Mouse (Mus musculus) C2C12 (cell line): ENCODE measurements around the gene Nt5c2. TPM values are rescaled to one million over a fixed set of nuclear protein-coding genes. Genes with fewer than 3 reads are reported as not detected.

ENCODE experiments used
- H3K27me3 ChIP-seq: one replicate; pipeline ENCODE4 v1.6.1; 2011; ENCODE audit not compliant: control insufficient read depth, insufficient read depth, insufficient read length
- H3K36me3 ChIP-seq: one replicate; pipeline ENCODE4 v1.6.1; 2011; ENCODE audit not compliant: control insufficient read depth, insufficient read depth
- H3K4me3 ChIP-seq: one replicate; pipeline ENCODE4 v1.5.1; 2011; ENCODE audit warnings: mild to moderate bottlenecking, control low read depth; ENCODE audit not compliant: poor library complexity, insufficient read depth, severe bottlenecking
- H3K79me2 ChIP-seq: one replicate; pipeline ENCODE4 v1.6.1; 2011; ENCODE audit not compliant: control insufficient read depth, insufficient read depth
- H3K79me3 ChIP-seq: one replicate; pipeline ENCODE4 v1.6.1; 2011; ENCODE audit warnings: low read depth, control low read depth
- H3ac ChIP-seq: one replicate; pipeline ENCODE3; 2011; ENCODE audit warnings: low read depth; ENCODE audit not compliant: control insufficient read depth, insufficient read length
- CEBPB ChIP-seq: IDR thresholded peaks from one replicate; pipeline ENCODE4 v1.6.1; 2011; ENCODE audit warnings: low read depth, mild to moderate bottlenecking, control low read depth, moderate library complexity
- CTCF ChIP-seq: IDR thresholded peaks from one replicate; pipeline ENCODE4 v1.5.1; 2011; ENCODE audit not compliant: control insufficient read depth, insufficient read depth, insufficient read length
- FOSL1 ChIP-seq: IDR thresholded peaks from one replicate; pipeline ENCODE4 v1.8.0; 2011; ENCODE audit warnings: mild to moderate bottlenecking, low read length; ENCODE audit not compliant: poor library complexity, insufficient read depth, severe bottlenecking
- MAX ChIP-seq: IDR thresholded peaks from one replicate; pipeline ENCODE4 v1.6.1; 2011; ENCODE audit warnings: mild to moderate bottlenecking, control low read depth
- MYOD1 ChIP-seq: IDR thresholded peaks from one replicate; pipeline ENCODE4 v1.6.1; 2011; ENCODE audit warnings: low read depth; ENCODE audit not compliant: control insufficient read depth, insufficient read length
- MYOG ChIP-seq: IDR thresholded peaks from one replicate; pipeline ENCODE4 v1.6.1; 2011; ENCODE audit not compliant: control insufficient read depth, insufficient read length; ENCODE audit errors: extremely low read depth
- USF1 ChIP-seq: IDR thresholded peaks from one replicate; pipeline ENCODE4 v1.6.1; 2011; ENCODE audit warnings: low read depth, mild to moderate bottlenecking, control low read depth, moderate library complexity
- polyA plus RNA-seq: library from polyadenylated mRNA; unstranded; fragments of >200 nt; fragmentation: generic; extraction: Trizol; gene quantifications from one replicate; pipeline ENCODE4 v1.2.1, GENCODE M21; 2012; ENCODE audit warnings: missing spikeins

Gene Nt5c2
- polyA plus RNA-seq, 1 experiment: 18.2 TPM

DNA sequence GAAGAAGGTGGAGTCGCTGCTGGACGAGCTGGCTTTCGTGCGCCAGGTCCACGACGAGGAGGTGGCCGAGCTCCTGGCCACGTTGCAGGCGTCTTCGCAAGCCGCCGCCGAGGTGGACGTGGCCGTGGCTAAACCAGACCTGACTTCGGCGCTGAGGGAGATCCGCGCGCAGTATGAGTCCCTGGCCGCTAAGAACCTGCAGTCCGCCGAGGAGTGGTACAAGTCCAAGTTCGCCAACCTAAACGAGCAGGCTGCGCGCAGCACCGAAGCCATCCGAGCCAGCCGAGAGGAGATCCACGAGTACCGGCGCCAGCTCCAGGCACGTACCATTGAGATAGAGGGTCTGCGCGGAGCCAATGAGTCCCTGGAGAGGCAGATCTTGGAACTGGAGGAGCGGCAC lies 443 bp upstream of the Nt5c2 start:
- Histone ChIP-seq H3K79me2 (no peaks in the 10 kb centered on the region), H3K4me3 (no peak overlapping the region), H3ac (no peak overlapping the region), H3K79me3 (no peaks in the 10 kb centered on the region), H3K27me3 (peaks cover 51% of the 10 kb centered on the region), H3K36me3 (no peaks in the 10 kb centered on the region)
- no peak for TF ChIP-seq MYOD1
- no peak for TF ChIP-seq CEBPB
- no peak for TF ChIP-seq MAX
- no peak for TF ChIP-seq MYOG
- no peak for TF ChIP-seq FOSL1
- TF ChIP-seq CTCF: no peak
- no peak for TF ChIP-seq USF1

DNA sequence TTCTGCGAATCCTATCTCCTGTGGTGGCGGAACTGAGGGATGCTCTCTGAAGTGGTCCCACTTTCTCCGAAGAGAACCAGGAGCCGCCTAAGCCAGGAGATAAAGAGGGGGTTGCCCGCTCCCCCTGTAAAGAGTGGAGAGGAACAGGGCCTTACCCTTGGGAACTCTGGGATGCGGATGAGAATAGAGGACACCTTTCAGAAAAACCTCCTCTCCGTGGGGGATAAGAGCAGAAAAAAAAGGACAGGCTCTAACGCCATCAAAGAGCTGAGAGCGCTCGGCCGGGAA lies 850 bp downstream of the Nt5c2 start:
- Histone ChIP-seq H3K79me2 (no peaks in the 10 kb centered on the region), H3K36me3 (no peaks in the 10 kb centered on the region), H3K79me3 (no peaks in the 10 kb centered on the region), H3K27me3 (peaks cover 46% of the 10 kb centered on the region), H3K4me3 (no peak overlapping the region), H3ac (no peak overlapping the region)
- TF ChIP-seq MYOD1 (no peak), CTCF (no peak), MYOG (no peak), FOSL1 (no peak), CEBPB (no peak), MAX (no peak), USF1 (no peak)

DNA sequence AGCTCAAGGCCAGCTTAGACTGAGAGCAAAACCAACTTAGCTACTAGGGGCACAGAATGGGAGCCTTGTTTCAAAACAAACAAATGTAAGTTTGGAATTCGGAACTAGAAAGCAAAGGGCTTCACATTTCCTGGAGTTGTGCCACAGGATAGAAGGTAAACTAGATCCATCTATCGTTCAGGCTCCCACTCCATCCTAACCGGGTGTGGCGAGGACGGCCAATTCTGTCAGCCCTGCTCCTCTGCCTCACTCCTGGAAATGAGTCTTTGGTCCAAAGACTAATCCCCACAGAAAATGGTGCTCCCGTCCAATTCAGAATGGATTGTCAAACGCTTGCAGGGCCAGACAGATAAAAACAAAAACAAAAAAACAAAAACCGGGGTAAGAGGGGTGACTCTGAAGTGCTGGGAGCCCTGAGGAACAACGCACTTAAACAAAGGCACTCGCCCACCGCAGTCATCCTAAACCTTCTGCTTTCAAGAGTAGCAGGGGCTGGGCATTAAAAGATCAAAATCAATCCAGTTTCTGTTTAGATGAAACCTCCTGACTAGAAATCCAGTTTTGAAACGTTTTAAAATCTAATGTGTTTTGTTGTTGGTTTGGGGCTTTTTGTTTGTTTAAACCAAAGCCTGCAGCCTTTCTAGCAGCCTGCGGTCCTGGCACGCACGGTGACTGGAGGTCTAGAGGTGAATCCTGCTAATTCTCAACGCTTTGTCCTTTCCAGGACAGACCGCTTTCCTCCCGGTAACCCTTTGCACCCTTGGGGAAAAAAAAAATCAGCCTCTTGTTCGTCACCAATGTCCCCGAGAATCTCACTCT lies 1.4 kb downstream of the Nt5c2 start:
- Histone ChIP-seq H3K79me2 (no peaks in the 10 kb centered on the region), H3K4me3 (no peak overlapping the region), H3K27me3 (peaks cover 44% of the 10 kb centered on the region), H3K36me3 (no peaks in the 10 kb centered on the region), H3K79me3 (no peaks in the 10 kb centered on the region), H3ac (no peak overlapping the region)
- TF ChIP-seq MAX (no peak), CTCF (no peak), MYOG (no peak), CEBPB (no peak), USF1 (no peak), MYOD1 (no peak), FOSL1 (no peak)

DNA sequence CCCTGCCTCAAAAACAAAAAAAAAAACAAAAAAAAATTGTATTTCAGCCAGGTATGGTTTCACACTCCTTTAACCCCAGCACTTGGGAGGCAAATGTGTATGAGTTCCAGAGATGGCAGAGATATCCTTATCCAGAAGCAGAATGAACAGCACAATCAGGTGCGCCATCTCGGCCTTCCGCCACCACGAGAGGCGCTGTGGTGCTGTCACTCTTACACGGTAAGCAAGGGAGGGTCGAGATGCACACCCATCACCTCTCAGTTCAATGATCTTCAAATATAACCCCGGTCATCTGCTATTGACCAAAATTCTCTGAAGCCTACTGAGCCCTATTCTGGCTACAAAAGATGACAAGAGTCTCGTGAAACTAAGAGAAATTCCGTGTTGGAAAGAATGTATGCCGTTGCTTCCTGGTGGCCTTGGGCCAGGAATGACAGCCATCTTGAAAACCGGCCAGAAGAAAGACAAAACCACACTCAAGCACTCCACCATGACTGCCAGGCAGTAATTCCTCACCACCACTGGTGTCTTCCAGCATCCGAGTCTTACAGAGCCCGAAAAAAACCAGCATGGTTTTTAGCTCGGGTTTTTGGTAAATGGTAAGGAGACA lies 2.3 kb downstream of the Nt5c2 start:
- no peak overlapping the region for H3ac ChIP-seq
- no peak for TF ChIP-seq USF1
- TF ChIP-seq MYOD1: no peak
- TF ChIP-seq MAX: no peak
- TF ChIP-seq CTCF: no peak
- no peak for TF ChIP-seq FOSL1
- TF ChIP-seq MYOG: no peak
- no peak for TF ChIP-seq CEBPB
- no peaks in the 10 kb centered on the region for H3K36me3 ChIP-seq
- no peaks in the 10 kb centered on the region for H3K79me3 ChIP-seq
- no peak overlapping the region for H3K4me3 ChIP-seq
- H3K27me3 ChIP-seq: peaks cover 49% of the 10 kb centered on the region
- no peaks in the 10 kb centered on the region for H3K79me2 ChIP-seq

DNA sequence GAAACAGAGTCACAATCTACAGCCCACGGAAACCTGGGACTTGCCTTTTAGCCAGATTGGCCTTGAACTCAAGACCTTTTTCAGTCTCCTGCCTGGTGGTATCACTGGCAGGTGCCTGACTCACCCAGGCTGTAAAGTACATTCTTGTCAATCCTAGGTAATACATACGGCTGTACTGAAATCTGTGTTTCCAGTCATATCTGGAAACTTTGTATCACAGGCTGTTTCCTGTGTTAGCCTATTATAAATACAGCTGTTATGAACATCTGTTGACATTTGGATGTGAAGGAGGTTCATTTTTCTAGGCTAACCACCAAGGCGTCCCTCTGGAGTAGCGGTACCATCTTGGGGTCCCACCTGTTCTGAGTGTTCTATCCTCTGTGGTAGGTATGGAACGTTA lies 5.0 kb downstream of the Nt5c2 start:
- H3K36me3 ChIP-seq: no peaks in the 10 kb centered on the region
- no peak overlapping the region for H3ac ChIP-seq
- peaks cover 36% of the 10 kb centered on the region for H3K27me3 ChIP-seq
- H3K4me3 ChIP-seq: no peak overlapping the region
- H3K79me3 ChIP-seq: no peaks in the 10 kb centered on the region
- TF ChIP-seq MAX (no peak), MYOD1 (no peak), FOSL1 (no peak), MYOG (no peak), CTCF (no peak), CEBPB (no peak), USF1 (no peak)
- H3K79me2 ChIP-seq: no peaks in the 10 kb centered on the region

DNA sequence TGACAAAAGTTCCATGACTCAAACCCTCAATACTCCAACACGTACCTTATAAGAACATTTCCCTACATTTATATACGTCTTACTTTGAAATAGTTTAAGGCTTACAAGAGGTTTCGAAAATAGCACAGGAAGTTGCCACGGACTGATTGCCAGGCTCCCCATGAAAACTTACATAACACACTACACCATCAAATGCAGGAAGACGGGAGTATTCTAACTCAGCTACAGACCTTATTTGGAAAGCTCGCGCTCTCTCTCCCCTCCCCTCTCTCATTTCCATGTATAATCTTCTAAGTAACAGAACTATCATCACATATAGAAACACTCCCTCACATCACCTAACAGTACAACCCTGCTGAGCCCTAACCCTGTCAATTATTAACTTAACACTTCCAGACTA lies 5.5 kb downstream of the Nt5c2 start:
- peaks cover 34% of the 10 kb centered on the region for H3K27me3 ChIP-seq
- H3K36me3 ChIP-seq: no peaks in the 10 kb centered on the region
- no peak overlapping the region for H3K4me3 ChIP-seq
- TF ChIP-seq MAX (no peak), MYOD1 (no peak), USF1 (no peak), CTCF (no peak), CEBPB (no peak), FOSL1 (no peak), MYOG (no peak)
- H3ac ChIP-seq: no peak overlapping the region
- no peaks in the 10 kb centered on the region for H3K79me3 ChIP-seq
- H3K79me2 ChIP-seq: no peaks in the 10 kb centered on the region
